Mouse (Mus musculus) spleen, postnatal 10 days (tissue): Measurements from ENCODE around the gene Astn1.

Experiments used
- DNase-seq, 2 experiments: peaks; one replicate each; pipeline ENCODE4 v3.0.0; 2021 to 2022; ENCODE audit warnings: low spot score in 2 of 2

The Astn1 gene

DNA sequence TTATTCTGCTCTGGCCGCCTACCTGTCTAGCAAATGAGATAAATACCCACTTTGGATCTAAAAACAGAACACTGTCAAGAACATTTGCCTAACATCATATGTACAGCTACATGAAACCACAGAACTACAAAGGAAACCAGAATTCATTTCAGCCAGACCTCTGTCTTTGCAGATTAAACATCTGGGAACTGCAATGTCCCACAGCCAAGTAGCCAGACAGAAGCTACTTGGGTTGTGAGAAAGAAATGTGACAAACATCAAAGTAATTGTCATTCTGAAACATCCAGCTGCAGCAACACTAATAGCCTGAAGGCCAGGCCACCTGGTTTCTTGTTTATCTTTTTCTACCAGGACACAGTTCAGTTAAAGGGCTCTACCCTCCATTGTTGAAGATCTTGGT, 245.1 kb downstream of the Astn1 start:
- DNase-seq: no peak

DNA sequence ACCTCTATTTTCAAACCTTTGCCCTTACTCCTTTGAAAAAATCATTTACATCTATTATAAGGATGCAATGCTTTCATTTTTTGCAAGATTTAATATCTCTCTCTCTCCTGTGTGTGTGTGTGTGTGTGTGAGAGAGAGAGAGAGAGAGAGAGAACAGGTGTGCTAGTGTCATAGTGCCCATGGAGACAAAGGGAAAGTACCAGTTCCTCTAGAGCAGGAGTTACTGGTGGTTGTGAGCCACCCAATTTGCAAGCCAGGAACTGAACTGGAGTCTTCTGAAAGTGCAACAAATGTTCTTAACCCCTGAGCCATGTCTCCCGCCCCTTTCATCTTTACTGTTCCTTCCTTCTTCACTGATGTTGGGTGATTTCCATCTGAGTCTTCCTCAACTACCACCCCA, 253.1 kb downstream of the Astn1 start:
- DNase-seq: no peak

DNA sequence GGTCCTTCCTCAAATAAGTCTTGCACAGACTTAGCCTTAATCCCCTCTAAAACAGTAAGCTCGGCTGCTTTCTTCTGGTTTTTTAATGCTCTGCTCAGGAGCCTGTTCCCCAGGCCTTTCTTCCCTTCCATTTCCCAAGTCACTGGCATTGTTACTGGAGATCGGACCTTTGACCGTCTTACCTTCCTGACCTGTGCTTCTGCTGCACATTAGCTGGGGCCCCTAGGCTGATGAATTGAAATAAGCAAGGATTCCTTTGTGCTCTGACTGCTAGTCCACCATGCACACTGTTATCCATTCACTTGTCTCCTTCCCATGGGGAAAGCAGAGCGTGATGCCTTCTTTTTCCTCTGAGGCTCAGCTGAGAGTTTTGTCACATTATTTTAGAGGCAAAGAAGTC, 255.9 kb downstream of the Astn1 start:
- DNase-seq: no peak

DNA sequence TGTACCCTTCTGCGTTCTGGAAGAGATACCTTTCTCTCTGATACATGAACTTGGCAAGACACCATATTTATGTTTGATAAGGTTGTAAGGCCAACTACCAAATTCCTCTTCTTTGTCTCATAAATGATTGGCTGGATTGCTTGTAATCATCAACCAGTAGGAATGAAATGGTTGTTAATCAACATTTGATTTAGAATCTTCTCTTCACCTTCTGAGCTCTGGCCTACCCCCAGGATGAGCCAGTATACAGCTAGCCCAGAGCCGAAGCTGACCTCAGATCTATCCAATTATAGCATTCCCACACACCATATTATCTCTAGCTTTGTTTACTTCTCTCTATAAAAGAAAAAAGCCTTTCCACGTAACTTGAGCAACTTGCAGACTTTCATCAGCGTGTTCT, 270.9 kb downstream of the Astn1 start:
- no peak for DNase-seq

DNA sequence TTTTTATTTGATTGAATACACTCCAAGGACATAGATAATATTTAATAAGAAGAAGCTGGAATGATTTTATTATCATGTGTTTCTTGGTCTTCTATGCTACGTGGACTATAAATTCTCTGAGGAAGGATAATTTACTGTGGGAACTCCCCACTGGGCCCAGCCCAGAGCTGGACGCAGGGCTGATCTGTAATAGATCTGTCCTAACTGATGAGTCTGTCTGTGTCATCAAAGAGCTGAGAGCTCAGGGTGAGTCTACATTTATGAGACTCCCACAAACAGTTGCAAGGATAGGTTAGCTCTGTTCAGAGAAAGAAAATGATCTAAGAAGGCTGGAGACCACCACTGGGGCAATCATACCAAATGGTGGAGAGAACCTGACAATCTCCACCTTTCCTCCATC, 271.4 kb downstream of the Astn1 start:
- no peak for DNase-seq

DNA sequence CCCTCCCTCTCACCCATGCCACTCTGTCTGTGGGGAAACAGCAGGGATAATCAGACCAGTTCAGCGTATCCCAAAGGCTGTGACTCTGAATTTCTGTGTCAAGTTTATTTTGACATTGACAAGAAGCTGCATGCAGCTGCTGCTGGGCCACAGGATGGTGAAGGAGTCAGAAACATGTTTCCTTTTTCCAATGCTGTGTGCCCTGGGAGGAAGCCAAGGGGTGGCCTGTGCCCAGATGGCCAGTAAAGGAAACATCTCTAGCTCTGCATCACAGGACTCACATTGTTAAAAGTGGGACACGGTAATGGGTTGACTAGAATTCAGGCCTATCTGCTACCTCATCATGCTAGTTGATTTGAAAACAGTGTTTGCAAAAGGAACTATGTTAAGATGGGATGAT, 279.2 kb downstream of the Astn1 start:
- DNase-seq: no peak

DNA sequence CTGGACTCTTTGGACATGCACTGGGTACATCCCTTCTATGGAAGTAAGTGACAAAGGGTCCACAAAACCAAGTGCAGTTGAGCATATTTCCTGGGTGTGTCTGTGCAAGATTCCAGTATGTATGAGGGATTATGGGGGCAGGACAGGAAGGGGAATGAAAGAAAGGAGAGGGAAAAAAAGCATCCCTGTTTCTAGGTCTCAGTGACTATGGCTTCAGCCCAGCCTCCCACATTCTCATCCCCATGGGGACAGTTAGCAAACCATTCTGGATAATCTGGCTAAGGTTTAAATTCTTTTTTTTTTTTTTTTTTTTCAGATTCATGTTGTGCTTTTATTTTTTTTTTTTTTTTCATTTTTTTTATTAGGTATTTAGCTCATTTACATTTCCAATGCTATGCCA, 280.2 kb downstream of the Astn1 start:
- no peak for DNase-seq

DNA sequence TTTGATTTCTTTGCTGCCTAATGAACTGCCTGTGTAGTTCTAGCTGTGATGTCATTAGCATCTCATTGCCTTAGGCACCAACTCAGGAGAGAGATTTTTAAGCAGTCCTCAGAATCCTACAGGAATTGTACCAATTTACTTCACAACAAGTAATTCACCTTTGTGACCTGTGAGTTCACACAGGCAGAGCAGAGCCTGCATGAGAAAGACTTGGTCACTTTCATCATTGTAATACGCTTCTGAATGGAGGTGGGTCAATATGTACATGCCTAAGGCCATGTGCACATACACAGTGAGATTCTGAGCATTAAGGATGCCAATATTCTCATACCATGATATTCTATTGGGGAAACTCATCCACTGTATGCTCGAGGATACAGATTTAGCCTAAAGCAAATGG, 290.7 kb downstream of the Astn1 start:
- no peak for DNase-seq

DNA sequence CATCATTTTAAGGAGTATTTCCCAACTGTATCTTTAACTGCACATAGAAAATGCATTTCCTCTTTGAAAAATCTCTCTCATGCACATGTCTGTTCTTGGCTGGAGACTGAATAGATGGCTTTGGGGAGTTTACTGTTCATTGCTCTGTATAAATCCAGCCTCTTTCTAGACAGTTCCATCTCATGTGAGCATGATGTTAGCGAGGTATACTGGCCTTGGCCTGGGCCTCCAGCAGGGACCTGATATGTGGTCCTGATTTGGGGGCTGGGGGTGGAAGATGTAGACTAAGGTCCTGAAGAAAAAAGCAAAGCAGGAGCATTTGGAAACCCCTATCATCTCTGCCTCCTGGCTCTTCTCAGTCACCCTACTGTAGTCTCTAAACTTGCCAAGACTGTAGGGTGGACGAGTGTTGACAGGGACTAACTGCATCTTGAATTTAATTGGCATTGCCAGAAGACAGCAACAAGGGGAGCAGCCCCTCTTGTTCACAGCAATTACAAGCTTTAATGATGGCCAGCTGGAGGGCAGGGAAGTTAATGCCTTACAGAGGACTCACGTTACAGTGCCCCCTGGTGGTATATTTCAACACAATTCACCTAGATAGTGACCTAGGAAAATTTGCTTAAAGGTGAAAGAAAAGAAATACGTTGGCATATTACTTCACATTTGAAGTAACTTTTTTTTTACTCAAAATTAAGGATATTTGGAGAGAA, 291.9 kb downstream of the Astn1 start:
- no peak for DNase-seq

DNA sequence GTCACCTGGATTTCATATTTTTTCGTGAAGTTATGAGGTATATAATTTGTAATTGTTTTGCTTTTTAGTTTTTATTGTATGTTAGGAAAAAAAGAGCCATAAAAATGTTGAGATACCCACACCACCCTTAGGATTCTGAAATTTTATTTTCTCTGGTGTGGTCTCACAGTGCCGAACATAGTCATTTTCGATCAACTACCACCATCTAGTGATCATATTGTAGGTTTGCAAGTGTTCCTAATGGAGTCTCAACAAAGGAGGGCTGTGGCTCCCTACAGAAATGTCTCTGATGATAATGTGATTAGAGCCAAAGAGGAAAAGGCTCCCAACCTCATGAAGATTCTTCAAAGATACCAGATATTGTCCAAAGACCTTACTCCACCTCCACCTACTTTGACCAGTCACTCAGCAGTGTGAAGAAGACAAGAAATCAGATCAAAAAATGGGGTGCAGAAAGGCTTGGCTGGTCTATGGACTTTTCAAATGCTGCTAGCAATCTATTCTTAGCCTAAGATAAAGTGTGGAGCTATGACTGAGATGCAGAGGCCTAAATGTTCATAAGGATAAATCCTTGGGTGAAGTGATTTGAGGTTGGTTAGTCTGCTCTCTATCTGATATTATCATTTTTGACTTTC, 292.6 kb downstream of the Astn1 start:
- no peak for DNase-seq

DNA sequence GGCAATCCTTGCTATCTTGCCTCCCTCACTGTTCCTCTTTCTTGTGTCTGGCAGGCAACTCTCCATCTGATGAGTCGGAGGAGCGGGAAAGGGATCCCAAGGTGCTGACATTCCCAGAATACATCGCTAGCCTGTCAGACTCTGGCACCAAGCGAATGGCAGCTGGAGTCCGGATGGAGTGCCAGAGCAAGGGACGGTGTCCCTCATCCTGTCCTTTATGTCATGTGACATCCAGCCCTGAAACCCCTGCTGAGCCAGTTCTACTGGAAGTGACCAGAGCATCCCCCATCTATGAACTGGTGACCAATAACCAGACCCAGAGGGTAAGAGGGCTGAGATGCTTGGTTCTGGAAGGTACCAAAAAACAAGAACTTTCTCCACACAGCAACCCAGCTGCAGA, 294.9 kb downstream of the Astn1 start:
- DNase-seq: no peak

DNA sequence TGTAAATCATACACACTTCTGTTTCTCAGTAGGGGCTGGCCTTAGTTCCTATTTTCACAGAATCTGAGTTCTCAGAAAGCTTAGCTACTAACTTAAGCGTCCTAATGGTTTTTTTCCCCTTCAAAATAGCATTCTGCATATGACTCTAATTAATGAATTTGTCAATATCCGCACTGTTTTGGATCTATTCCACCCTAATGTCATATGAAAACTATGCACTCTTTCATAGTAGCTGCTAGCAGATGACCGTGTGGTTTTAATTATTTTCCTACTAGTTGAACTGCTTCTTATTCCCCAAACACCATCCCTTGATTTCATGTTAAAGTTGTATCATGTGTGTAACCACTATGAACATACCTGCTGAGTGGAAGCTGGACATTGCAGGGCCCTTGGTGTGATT, 303.9 kb downstream of the Astn1 start:
- no peak for DNase-seq

DNA sequence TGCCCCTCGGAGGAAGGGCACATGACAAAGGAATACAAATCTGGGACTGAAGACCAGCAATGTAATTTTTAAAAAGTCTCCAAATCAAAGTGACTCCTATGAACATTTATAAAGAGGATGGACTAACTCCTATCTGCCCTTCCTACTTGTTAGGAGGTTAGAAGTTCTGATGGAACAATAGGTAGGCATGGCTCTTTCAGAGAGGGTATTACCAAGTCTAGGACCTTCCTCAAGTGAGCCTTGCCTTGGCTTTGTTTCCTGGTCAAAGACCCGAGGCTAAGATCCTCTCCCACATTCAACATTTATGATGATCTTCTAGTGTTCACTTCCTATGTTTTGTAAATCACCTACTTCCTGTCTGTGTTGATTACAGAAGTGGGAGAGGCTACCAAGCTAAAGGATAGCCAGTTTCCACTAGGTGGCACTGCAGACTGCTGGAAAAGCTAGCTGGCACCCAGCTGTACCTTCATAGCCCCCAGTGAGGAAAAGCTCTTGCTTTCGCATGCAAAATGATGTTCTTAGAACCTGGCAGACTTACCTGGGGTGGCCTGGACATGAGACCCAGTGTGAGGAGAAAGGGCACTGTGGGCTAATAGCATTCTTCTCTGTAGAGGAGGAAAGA, 308.0 kb downstream of the Astn1 start:
- peak; percentile 6 to 48 for DNase-seq

DNA sequence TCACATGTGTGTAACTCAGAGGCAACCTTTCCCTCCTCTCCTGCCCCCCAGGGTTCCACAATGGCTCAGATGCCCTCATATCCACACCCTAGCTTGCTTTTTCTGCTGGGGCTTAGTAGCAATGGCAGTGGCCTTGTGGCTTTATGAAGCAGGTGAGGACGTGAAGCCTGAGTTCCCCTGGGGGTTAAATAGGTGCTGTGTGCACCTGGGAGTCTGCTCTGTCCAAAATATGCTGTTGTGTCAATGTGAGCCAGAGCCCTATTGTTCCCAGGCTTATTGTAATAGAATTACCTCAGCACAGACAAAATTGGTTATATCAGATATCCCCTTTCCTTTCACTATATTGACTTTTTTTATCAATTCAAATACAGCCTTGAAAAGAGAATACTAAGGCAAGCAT, 325.7 kb downstream of the Astn1 start:
- no peak for DNase-seq

DNA sequence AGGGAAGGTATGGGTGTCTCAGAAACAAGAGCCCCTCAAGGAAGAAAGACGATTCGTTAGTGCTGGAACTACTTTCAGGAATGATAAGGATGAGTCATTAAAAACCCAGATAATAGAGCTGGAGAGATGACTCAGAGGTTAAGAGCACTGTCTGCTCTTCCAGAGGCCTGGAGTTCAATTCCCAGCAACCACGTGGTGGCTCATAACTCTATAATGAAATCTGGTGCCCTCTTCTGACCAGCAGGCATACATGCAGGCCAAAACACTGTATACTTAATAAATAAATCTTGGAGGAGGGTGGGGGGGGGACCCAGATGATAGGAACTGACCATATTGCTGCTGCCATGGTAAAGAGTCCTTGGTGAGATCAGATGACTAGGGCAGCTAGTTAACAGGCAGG, 335.4 kb downstream of the Astn1 start:
- no peak for DNase-seq

DNA sequence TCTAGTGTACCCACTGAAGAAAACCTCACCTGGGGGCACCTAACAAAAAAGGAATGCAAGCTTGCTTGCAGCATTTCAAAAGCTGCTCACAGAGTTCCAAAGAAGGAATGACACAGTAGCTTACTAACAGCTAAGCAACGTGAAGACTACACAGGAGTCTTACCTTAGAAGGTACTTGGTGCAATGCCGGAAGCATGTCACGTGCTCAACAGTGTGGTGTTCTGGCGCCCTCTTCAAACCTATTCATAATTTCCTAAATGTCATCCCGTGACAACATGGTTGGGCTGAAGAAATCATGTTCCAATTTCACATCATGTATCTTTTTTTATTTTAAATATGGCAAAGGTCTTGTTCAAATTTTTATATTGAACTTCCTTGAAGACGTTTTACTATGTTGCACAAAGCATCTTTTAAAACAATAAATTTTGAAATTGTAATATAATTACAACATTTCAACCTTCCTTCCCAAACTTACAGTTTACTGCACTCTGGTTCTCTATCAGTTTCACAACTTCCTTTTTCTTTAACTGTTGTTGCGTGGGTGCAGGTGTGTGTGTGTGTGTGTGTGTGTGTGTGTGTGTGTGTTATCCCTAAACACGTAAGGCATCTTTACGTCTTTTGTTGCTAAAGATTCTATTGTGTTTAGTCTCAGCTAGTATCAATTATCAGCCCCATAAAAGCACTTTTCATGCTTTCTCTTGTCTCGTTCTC, 335.9 kb downstream of the Astn1 start:
- no peak for DNase-seq

DNA sequence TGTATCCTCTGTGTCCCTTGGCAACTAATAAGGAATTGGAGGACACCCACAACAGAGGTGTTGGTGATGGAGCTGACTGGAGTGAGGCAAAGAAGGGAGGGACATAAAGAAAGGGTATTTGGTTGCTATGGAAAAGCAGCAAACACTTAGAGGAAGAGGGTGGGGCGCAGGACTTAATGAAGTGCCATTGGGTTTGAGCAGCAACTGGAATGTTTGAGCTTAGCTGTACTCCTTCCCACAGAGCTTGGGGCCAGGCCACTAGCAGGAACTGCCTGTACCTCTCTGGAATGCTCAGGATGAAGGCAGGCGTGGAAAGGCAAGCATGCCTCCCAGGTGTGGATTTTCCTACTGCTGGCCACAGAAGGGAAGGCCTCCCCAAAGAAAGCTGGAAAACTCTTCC, 337.2 kb downstream of the Astn1 start:
- DNase-seq: no peak

DNA sequence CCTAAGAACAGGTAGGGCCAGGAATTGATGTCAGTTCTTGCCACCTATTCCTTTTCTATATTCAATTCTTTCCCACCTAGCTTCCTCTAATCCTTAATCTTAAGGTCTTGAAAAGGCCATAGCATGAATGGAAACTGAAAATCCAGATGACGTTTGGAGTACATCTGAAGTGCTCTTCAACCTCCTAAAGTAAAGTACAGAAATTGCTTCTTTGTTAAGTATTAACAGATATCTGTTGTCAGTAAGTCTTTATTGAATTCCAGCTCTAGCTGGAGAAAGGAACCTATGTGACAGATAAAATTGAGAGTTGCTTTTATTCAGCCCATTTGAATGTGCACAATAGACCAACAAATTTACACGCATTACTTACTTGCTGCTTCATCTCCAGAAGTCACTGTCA, 338.1 kb downstream of the Astn1 start:
- no peak for DNase-seq

DNA sequence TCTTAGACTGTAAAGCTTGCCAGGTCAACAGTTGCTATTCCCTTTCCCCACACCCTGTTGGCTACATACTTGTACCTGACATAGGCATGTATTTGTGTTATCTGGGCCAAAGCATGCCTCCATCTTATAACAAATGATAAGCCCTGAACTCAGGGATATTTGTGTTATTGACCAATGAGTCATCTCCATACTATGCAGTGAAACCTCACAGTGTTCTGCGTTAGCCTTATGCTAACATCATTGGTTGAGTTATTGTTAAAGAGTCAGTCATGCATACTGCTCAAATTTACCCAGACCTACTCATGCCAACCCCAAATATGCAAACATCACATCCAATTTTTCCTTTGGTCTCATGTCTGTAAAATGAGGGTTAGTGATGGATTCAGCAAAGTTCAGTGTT, 339.3 kb downstream of the Astn1 start:
- DNase-seq: no peak

DNA sequence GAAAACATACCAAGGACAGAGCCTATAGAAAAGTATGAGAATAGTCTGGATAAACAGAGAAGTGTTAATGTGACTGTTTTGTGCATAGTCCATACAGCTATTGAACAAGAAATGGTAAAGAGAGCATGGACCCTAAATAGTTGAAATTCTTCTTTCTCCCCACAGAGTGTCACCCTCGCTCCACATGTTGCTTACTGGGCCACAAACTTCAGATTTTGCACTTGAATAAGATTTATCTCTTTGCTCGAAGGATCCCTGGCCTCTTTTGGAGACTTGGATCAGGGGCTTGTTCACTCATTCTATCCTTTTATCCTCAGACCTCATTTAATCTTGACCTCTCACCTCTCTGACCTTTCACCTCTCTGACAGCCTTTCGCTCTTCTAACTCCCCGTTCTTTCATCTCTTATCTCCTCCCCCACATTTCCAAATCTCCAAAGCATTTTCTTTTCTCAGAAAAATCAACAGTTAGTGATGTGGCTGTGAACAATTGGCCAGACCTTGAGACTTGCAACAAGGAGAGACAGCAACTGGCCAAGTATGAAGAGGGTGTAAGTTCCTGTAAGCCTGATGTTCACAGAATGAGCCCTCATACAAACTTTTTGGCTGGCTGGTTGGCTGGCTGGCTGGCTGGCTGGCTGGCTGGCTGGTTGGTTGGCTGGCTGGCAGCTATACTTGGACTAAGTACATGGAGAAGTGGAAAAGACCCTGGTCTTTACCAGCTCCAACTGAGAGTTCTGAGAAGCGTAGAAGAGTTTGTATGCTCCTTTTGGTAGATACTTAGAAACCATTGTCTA, 351.4 kb downstream of the Astn1 start:
- DNase-seq: no peak

DNA sequence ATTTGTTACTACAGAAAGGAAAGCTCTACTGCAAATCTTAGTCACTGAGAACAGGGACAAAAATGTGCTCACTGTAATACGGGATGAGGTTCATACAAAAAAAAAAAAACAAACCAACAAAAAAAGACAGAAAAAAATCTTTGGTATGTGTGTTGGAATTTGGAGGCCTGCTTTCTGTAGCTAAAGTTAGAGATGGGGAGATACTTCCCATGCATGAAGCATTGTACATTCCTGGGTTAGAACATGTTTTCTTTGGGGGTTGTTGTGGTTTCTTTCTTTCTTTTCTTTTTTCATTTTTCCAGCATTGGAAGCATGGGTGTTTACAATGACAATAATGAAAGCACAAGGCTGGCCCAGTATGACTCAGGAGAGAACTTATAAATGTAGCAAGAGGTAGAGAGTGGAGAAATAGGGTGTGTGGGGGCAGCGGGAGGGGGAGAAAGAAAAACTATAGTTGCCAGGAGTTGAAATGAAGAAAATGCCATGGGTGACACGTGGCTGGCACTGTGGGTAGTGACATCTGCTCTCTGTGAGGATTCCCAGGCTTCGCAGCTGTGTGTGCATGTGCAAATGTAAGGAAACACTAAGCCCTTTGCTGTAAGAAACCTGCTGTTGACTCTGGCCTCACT, 370.9 kb downstream of the Astn1 start:
- no peak for DNase-seq
